Mouse (Mus musculus): Measurements from ENCODE around the gene Cd160. TPM values are rescaled to one million over a fixed set of nuclear protein-coding genes. Genes with fewer than 3 reads are reported as not detected.

The Cd160 gene
- polyA plus RNA-seq, 1 experiment from 2014 or later, result 0.19 TPM

- 0 out of 2 replicates have a peak, but pooled peaks cover 2% of the 10 kb centered on the region for H3K4me1 ChIP-seq
- no peaks in the 10 kb centered on the region for H3K36me3 ChIP-seq
- H3K27ac ChIP-seq, result no peak overlapping the region
- no peaks in the 10 kb centered on the region for H3K9me3 ChIP-seq (replicated peaks)
- H3K4me3 ChIP-seq, result no peak overlapping the region
- H3K4me2 ChIP-seq (replicated peaks), result no peak overlapping the region
- no peak for ATAC-seq (ENCODE audit: low FRiP score)
- no peak overlapping the region for H3K9ac ChIP-seq
- no peaks in the 10 kb centered on the region for H3K27me3 ChIP-seq
- WGBS, result 82% methylated on average over 7 of the region's 8 CpGs
Measured at GRCm38 (mm10) chr3:96848470-96848869, 19.3 kb upstream of the Cd160 start.

DNA sequence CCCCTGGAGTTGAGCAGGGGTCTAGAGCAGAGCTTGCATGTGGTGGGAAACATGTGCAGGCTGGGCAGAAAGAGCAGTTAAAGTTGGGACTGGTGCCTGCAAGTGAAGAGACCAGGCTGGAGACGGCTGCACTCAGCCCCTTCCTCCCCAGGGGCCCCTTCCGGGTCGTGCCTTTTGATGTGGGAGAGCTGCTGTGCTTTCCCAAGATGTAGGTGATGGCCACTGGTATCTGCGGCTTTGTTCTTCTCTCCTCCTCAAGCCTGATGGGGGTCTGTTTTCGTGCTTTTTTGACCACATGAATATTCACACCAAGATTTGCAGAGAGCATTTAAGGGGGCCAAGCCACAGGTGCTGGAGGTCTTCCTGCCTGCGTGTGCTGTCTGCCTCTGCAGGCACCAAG is 18.5 kb upstream of the Cd160 start:
- no peaks in the 10 kb centered on the region for H3K27me3 ChIP-seq
- no peak for ATAC-seq (ENCODE audit: low FRiP score)
- 33% methylated on average over 6 of the region's 6 CpGs for WGBS
- H3K9me3 ChIP-seq (replicated peaks), result no peaks in the 10 kb centered on the region
- H3K4me2 ChIP-seq (replicated peaks), result no peak overlapping the region
- H3K4me1 ChIP-seq, result 0 out of 2 replicates have a peak, but pooled peaks cover 2% of the 10 kb centered on the region
- H3K27ac ChIP-seq, result no peak overlapping the region
- no peak overlapping the region for H3K4me3 ChIP-seq
- no peak overlapping the region for H3K9ac ChIP-seq
- H3K36me3 ChIP-seq, result no peaks in the 10 kb centered on the region

- no peaks in the 10 kb centered on the region for H3K9me3 ChIP-seq (replicated peaks)
- H3K36me3 ChIP-seq, result no peaks in the 10 kb centered on the region
- H3K4me3 ChIP-seq, result no peak overlapping the region
- 87% methylated on average over 12 of the region's 12 CpGs for WGBS
- H3K27ac ChIP-seq, result no peak overlapping the region
- H3K27me3 ChIP-seq, result no peaks in the 10 kb centered on the region
- no peak overlapping the region for H3K4me2 ChIP-seq (replicated peaks)
- ATAC-seq (ENCODE audit: low FRiP score), result no peak
- 0 out of 2 replicates have a peak, but pooled peaks cover 2% of the 10 kb centered on the region for H3K4me1 ChIP-seq
- H3K9ac ChIP-seq, result no peak overlapping the region
Measured at GRCm38 (mm10) chr3:96846985-96847384, 17.8 kb upstream of the Cd160 start.

GRCm38 (mm10) chr3:96845806-96846205 is 16.7 kb upstream of the Cd160 start:
- 0 out of 2 replicates have a peak, but pooled peaks cover 2% of the 10 kb centered on the region for H3K4me1 ChIP-seq
- no peaks in the 10 kb centered on the region for H3K36me3 ChIP-seq
- 91% methylated on average over 9 of the region's 9 CpGs for WGBS
- H3K27me3 ChIP-seq, result no peaks in the 10 kb centered on the region
- no peak overlapping the region for H3K4me2 ChIP-seq (replicated peaks)
- H3K9ac ChIP-seq, result no peak overlapping the region
- H3K27ac ChIP-seq, result no peak overlapping the region
- no peaks in the 10 kb centered on the region for H3K9me3 ChIP-seq (replicated peaks)
- H3K4me3 ChIP-seq, result no peak overlapping the region
- ATAC-seq (ENCODE audit: low FRiP score), result no peak

DNA sequence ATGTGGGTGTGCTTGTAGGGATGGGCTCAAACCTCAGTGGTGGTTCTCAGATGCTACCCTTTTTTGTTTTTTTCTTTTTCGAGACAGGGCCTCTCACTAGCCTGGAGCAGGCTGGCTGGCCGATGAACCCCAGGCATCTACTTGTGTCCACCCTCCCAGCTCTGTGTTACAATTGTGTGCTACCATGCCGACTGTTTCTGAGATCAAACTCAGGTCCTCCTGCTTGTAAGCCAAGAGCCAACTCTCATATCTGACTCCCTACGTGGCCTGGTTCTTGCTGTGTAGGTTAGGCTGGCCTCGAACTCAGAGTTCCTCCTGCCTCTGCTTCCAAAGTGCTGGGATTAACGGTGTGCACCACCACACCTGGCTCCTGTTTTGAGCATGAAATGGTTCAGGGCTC is 16.0 kb upstream of the Cd160 start:
- no peaks in the 10 kb centered on the region for H3K36me3 ChIP-seq
- 96% methylated on average over 6 of the region's 6 CpGs for WGBS
- H3K9ac ChIP-seq, result no peak overlapping the region
- H3K27me3 ChIP-seq, result no peaks in the 10 kb centered on the region
- no peak for ATAC-seq (ENCODE audit: low FRiP score)
- H3K27ac ChIP-seq, result no peak overlapping the region
- H3K4me3 ChIP-seq, result no peak overlapping the region
- H3K4me2 ChIP-seq (replicated peaks), result no peak overlapping the region
- 0 out of 2 replicates have a peak, but pooled peaks cover 2% of the 10 kb centered on the region for H3K4me1 ChIP-seq
- H3K9me3 ChIP-seq (replicated peaks), result no peaks in the 10 kb centered on the region

GRCm38 (mm10) chr3:96838996-96839645 is 10.0 kb upstream of the Cd160 start:
- no peaks in the 10 kb centered on the region for H3K27me3 ChIP-seq
- ATAC-seq (ENCODE audit: low FRiP score), result no peak
- no peaks in the 10 kb centered on the region for H3K4me1 ChIP-seq
- no peaks in the 10 kb centered on the region for H3K9me3 ChIP-seq (replicated peaks)
- H3K9ac ChIP-seq, result no peak overlapping the region
- H3K36me3 ChIP-seq, result no peaks in the 10 kb centered on the region
- WGBS, result 77% methylated on average over 7 of the region's 7 CpGs
- H3K27ac ChIP-seq, result no peak overlapping the region
- H3K4me3 ChIP-seq, result no peak overlapping the region
- H3K4me2 ChIP-seq (replicated peaks), result no peak overlapping the region

DNA sequence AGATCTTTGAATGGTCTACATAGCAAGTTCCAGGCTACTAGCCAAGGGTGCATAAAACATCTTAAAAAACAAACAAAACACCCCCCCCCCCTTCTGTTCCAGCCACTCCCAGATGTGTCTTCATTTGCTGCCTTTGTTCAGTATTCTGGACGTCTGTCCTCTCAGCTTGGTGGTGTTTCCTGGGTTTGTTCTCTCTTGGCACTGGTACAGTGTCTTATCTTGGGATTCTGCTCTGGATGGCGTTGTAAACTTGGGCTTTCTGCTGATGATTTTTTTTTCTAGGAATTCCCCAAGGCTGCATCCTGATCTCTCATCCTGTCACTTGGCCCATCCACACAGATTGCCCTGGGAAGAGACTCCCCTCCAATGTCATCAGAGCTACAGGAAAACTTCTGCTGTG is 7.3 kb upstream of the Cd160 start:
- no peaks in the 10 kb centered on the region for H3K36me3 ChIP-seq
- H3K4me3 ChIP-seq, result no peak overlapping the region
- H3K27ac ChIP-seq, result no peak overlapping the region
- 80% methylated on average over 2 of the region's 2 CpGs for WGBS
- no peak overlapping the region for H3K4me2 ChIP-seq (replicated peaks)
- H3K27me3 ChIP-seq, result no peaks in the 10 kb centered on the region
- no peak overlapping the region for H3K9ac ChIP-seq
- H3K4me1 ChIP-seq, result no peaks in the 10 kb centered on the region
- no peak for ATAC-seq (ENCODE audit: low FRiP score)
- no peaks in the 10 kb centered on the region for H3K9me3 ChIP-seq (replicated peaks)

GRCm38 (mm10) chr3:96834587-96835348 is 5.6 kb upstream of the Cd160 start:
- H3K27me3 ChIP-seq, result no peaks in the 10 kb centered on the region
- 76% methylated on average over 7 of the region's 7 CpGs for whole genome bisulfite sequencing
- H3K4me1 ChIP-seq, result no peaks in the 10 kb centered on the region
- H3K4me2 ChIP-seq (replicated peaks), result no peak overlapping the region
- H3K4me3 ChIP-seq, result no peak overlapping the region
- ATAC-seq (ENCODE audit: low FRiP score), result no peak
- no peak overlapping the region for H3K9ac ChIP-seq
- no peaks in the 10 kb centered on the region for H3K36me3 ChIP-seq
- no peaks in the 10 kb centered on the region for H3K9me3 ChIP-seq (replicated peaks)
- no peak overlapping the region for H3K27ac ChIP-seq

DNA sequence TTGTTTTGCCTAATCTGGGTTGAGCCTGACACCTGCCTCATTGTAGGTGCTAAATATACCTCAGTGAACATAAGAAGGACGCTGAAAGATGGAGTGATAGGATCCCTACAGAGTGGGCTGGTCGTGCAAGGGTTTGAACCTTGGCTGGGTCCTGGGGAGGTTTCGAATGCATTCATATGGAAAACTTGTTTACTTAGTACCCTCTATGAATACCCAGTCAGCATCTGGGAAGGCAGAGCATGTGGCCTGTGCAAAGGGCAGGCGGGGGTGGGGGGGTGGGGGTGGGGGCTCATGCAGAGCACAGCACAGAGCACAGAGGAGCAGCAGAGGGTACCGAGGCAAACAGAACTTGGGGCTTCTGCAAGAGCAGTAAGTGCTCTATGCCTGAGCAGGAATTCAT is 3.8 kb upstream of the Cd160 start:
- no peak overlapping the region for H3K4me2 ChIP-seq (replicated peaks)
- H3K36me3 ChIP-seq, result no peaks in the 10 kb centered on the region
- WGBS, result 19% methylated on average over 5 of the region's 5 CpGs
- ATAC-seq (ENCODE audit: low FRiP score), result no peak
- no peaks in the 10 kb centered on the region for H3K4me1 ChIP-seq
- no peak overlapping the region for H3K27ac ChIP-seq
- H3K4me3 ChIP-seq, result no peak overlapping the region
- no peaks in the 10 kb centered on the region for H3K9me3 ChIP-seq (replicated peaks)
- H3K27me3 ChIP-seq, result no peaks in the 10 kb centered on the region
- no peak overlapping the region for H3K9ac ChIP-seq

DNA sequence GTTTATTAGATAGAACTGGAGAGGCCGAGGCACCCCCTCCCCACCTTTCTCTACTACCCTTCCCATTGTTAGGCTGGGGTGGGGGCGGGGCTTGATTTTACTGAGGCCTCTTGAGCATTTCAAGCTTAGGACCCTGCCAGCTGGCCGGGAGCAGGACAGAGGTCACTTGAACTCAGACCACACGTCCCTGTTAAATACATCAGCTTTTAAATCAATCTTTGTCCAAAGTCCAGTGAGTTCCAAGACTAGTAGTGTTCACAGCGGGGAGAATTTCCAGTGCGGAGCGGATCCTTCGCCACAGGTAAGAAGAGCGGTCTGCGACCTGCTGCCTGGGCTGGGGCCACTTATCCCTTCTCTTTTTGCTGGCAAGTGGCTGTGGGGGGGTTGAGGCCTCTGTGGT is 705 bp upstream of the Cd160 start:
- H3K9ac ChIP-seq, result no peak overlapping the region
- no peaks in the 10 kb centered on the region for H3K27me3 ChIP-seq
- peaks cover 4% of the 10 kb centered on the region for H3K4me1 ChIP-seq
- H3K4me3 ChIP-seq, result no peak overlapping the region
- no peak overlapping the region for H3K4me2 ChIP-seq (replicated peaks)
- WGBS, result 75% methylated on average over 10 of the region's 10 CpGs
- no peak for ATAC-seq (ENCODE audit: low FRiP score)
- H3K9me3 ChIP-seq (replicated peaks), result no peaks in the 10 kb centered on the region
- no peaks in the 10 kb centered on the region for H3K36me3 ChIP-seq
- H3K27ac ChIP-seq, result no peak overlapping the region

DNA sequence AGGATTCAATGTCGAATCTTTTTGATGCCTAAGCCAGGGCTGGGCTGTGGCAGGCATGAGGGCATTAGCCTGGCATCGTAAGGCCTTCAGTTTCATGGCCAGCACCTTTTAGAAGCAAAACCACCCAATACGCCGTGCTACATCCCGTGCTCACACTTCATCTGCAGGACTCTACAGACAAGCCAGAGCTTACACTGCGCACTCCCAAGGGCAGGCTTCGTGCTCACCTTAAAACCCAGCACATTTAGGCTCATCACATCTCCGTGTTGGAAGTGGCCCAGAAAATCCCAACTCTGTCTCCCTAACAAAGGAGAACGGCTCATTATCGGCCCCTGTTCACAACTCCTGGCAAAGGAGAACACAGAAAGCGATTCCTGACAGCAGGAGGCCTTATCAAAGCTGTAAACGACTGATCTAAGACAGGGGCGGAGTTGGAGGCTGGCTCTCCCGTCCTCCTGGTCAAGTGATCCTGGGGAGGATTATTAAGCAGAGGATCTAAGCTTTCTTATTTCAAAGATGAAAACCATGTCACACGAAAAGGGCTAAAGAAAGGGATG is 765 bp downstream of the Cd160 start:
- no peak overlapping the region for H3K27ac ChIP-seq
- H3K4me2 ChIP-seq (replicated peaks), result no peak overlapping the region
- no peaks in the 10 kb centered on the region; the same call in 1 of the 2 replicates for H3K27me3 ChIP-seq
- 45% methylated on average over 15 of the region's 15 CpGs for WGBS
- H3K9me3 ChIP-seq (replicated peaks), result no peaks in the 10 kb centered on the region
- H3K9ac ChIP-seq, result no peak overlapping the region
- peaks cover 4% of the 10 kb centered on the region for H3K4me1 ChIP-seq
- H3K36me3 ChIP-seq, result no peaks in the 10 kb centered on the region
- H3K4me3 ChIP-seq, result no peak overlapping the region
- no peak for ATAC-seq (ENCODE audit: low FRiP score)

DNA sequence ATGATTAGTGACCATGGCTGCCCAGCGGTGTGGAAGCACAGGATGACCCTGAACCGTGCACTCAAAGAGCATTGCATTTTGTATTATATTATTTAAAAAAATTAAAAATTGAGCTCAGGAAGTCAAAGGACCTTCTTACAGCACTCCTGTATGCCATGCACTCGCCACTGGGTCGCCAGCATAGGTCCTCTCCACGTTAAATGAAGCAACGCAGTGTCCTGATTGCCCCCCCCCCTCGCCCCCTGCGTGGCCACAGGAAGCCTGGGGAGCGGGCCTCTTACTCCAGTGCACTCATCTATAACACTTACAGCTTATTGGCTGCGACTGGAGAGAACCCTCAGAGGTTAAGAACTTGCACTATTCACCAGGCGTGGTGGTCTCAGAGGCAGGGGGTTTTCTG is 3.9 kb downstream of the Cd160 start:
- ATAC-seq (ENCODE audit: low FRiP score), result no peak
- no peak overlapping the region for H3K4me3 ChIP-seq
- no peaks in the 10 kb centered on the region for H3K9me3 ChIP-seq (replicated peaks)
- H3K9ac ChIP-seq, result no peak overlapping the region
- H3K4me2 ChIP-seq (replicated peaks), result no peak overlapping the region
- H3K27ac ChIP-seq, result no peak overlapping the region
- peaks cover 4% of the 10 kb centered on the region for H3K4me1 ChIP-seq
- 45% methylated on average over 11 of the region's 11 CpGs for WGBS
- no peaks in the 10 kb centered on the region; the same call in 1 of the 2 replicates for H3K27me3 ChIP-seq
- no peaks in the 10 kb centered on the region for H3K36me3 ChIP-seq

Measured in hindbrain, embryonic 12.5 days (tissue).